Mouse (Mus musculus) brain, embryonic 14.5 days (tissue): Measurements from ENCODE around the gene Cnp. TPM values are rescaled to one million over a fixed set of nuclear protein-coding genes. Genes with fewer than 3 reads are reported as not detected.
"Not testable (repeated sequence)": the region's sequence is repeated elsewhere in the genome, so short reads cannot be mapped to it uniquely, and the experiment has no call there.

ENCODE experiments used
- DNase-seq: peaks from one replicate; pipeline ENCODE4 v3.0.0-alpha.2; 2011; ENCODE audit warnings: low read depth
- CTCF ChIP-seq: fragments of 200-500 bp; IDR thresholded peaks from 2 replicates; pipeline ENCODE4 v1.5.1; 2012; ENCODE audit warnings: inconsistent platforms, mild to moderate bottlenecking, moderate library complexity, borderline replicate concordance; ENCODE audit not compliant: insufficient read depth, insufficient read length; ENCODE audit errors: extremely low read depth
- POLR2A ChIP-seq: fragments of 200-500 bp; IDR thresholded peaks from 2 replicates; pipeline ENCODE4 v1.6.1; 2012; ENCODE audit warnings: mild to moderate bottlenecking, inconsistent platforms, borderline replicate concordance; ENCODE audit not compliant: poor library complexity, insufficient read depth, insufficient read length, severe bottlenecking; ENCODE audit errors: extremely low read depth
- polyA plus RNA-seq: library from polyadenylated mRNA; depleted of rRNA; stranded (reverse); fragments of >200 nt; gene quantifications from 2 replicates; pipeline ENCODE4 v1.2.3, GENCODE M21; 2012

Cnp gene
- polyA plus RNA-seq, 1 experiment, result 22.4 TPM

DNA sequence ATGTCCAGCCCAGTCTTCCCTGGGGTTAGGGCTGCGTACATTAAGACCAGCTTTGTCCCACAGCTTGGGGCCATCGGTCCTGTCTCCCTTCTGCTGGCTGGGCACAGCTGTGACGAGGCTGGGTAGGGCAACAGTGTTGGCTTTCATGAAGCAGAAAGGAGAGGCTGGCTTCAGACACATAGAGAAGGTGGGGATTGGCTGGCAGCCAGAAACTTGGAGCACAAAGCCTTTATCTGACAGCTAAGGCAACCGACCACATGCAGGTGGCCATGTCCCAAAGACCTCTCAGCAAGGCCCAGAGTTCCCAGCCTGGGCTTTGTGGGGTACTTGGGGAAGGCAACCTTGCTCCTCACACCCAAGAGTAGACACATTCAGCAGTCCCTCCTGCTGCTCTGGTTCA, 7.1 kb downstream of the Cnp start:
- no peak for TF ChIP-seq POLR2A
- TF ChIP-seq CTCF, result no peak
- DNase-seq, result peak; percentile 60

DNA sequence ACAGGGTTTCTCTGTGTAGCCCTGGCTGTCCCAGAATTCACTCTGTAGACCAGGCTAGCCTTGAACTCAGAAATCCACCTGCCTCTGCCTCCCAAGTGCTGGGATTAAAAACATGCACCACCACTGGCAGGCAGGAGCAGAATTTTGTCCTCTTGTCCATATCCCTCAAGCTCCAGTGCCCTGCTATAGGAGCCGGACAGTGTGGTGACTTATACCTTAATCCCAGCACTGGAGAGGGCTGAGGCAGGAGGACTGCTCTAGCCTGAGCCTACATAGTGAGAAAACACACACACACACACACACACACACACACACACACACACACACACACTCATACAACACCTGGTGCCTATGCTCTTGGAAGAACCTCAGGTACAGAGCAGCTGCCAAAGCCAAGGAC, 7.7 kb downstream of the Cnp start:
- not testable (repeated sequence) for DNase-seq

DNA sequence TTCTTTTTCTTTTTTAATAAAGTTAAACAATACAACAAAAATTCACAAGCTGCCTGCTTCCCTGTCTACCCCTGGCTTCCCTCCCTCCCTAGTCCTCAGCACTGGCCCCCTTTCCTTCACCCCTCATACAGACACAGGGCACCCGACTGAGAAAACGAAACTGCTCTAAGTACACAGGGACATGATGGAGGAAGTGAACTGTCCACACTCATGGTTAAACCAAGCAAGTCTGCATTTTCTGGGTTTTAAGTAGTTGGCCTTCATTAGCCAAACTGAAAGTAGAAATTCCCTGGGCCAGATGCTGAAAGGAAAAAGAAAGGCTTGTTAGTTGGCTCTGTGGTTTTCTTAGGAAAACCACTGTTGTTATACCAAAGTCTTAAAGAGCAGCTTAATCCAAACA, 8.1 kb downstream of the Cnp start:
- DNase-seq, result no peak
- no peak for TF ChIP-seq POLR2A
- TF ChIP-seq CTCF, result no peak

DNA sequence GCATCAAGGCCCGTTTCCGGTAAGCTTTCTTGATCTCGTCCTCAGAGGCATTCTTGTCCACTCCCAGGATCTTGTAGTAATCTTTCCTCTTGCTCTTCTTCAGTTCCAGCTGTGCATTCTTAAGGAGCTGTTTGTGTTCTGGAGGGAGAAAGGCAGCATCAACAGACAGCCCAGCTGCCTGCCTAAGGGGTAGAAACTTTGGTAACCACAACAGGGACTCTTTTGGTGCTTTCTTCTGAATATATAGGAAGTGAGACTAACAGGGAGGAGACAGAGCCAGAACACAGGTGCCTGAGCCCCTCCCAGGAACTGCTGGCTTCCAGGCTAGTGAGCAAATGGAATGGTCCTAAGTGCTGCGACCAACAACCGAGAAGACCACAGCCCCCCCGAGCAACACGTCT, 9.9 kb downstream of the Cnp start:
- no peak for DNase-seq
- no peak for TF ChIP-seq CTCF
- no peak for TF ChIP-seq POLR2A

DNA sequence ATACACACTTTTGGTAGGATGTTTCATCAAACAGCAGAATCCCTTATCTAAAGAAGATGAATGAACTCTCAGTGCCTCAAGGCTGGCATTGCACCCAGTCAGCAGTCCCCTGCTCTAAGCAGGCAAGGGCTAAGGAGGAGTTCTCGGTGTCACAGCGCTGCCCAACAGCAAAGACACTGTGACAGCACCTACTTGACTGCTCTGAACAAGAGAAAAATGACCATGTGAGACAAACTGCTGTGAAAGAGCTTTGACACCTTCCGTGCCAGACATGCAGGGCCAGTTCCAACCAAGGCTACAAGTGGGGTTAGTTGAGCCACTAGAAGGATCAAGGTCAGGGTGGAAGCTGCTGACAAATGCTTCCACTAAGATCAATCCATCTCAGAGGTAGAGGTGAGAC, 10.4 kb downstream of the Cnp start:
- no peak for DNase-seq
- TF ChIP-seq CTCF (no peak), POLR2A (no peak)

DNA sequence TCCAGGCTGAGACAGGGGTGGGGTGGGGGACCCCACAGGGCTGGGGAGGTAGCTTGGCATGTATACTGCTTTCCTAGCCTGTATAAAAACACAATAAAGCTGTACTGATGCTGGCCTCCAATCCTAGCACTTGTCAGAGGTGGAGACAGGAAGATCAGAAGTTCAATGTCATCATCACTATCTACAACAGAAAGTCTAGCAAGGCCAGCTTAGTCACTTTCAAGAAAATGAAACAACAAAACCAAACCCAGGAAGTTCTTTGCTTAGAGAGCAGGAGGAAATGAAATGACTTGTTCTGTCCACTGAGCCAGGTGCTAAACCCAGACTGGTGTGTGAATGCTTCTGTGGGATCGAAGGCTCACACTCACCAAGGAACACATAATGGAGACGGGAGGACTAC, 13.8 kb downstream of the Cnp start:
- no peak for DNase-seq
- TF ChIP-seq CTCF, result no peak

DNA sequence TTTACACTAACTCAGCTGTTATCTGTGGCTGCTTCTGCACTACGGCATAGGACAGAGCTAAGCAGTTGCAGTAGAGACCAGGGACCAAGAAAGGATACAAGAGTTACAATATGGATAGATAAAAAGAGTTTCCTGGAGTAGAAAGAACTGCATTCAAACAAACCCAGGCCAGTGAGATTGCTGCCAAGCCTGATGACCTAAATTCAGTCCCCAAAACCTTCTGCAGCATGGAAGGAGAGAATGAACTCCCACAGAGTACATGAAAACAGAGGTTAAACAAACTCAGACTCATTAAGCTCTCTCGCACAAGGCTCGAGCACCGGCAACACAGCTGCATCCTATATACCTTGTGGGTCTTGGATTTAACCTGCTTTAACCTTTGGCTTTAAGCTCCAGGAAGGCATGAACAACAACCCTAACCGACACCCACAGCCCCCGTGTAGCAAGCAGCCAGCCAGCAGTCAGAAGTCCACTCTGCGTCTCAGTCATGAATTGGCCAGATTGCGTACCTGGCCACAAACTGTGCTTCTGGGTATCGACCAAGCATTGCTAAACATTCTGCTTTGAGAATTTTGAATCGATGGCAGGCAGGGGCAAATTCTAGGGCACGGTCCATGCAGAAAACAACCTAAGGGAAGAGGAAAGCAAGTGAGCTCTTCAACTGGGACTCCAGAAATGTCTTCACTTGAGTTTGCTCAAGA, 17.8 kb downstream of the Cnp start:
- no peak for DNase-seq

DNA sequence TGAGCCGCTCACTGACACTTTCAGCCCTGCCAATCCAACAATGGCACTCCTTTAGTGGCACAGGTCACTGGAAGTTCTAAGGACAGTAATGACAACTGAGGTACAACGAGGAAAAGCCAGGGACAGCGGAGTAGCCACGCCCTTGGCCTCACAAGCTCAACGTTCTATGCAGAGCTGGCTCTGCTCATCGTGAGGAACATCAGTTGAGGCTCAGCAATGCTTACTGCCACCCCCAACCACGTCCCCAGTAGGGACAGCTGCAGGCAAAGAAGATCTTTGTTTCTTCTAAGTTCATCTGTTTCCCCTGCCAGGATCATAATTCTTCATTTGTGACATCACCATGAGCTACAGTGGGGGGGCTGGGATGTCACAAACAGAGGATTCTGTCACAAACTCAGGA, 19.9 kb downstream of the Cnp start:
- no peak for DNase-seq
- TF ChIP-seq CTCF (no peak), POLR2A (no peak)

More for the DNA sequence above, 17.8 kb downstream of the Cnp start:
- TF ChIP-seq CTCF (no peak), POLR2A (no peak)

DNA sequence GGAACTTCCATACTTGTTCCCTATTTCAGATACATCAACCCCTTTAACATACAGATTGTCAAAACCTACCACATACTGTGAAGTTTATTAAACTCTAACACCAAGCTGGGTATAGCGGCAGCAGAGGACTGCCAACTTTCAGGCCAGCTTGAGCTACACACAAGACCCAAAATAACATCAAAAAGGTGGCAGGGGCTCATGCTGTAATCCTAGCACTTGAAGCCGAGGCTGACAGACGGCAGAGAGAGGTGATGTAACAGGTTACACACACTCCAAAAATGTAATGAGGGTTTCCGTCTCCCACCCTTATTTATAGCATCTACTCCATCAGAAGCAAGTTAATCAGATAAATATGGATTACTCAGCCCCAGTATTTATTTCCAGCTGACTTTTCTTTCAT, 20.8 kb downstream of the Cnp start:
- DNase-seq, result no peak
- no peak for TF ChIP-seq CTCF
- no peak for TF ChIP-seq POLR2A

DNA sequence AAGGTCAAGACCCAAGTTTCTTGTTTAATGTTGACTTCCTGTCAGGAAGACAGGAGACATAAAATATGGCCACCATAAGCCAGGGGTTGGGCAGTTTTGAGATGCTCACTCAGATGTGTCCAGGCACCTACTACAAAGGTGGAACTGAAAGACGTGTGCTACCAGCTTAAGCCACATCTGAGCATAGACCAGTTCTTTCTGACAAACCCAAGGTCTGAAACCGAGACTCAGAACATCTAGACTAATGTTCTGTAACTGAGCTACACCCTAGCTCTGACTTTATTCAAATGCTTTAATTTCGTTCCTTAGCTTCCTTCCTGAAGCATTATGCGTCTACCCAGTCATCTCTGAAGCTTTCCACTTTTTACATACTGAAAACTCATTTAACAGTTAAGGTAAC, 23.4 kb downstream of the Cnp start:
- no peak for DNase-seq
- TF ChIP-seq POLR2A, result no peak
- no peak for TF ChIP-seq CTCF

DNA sequence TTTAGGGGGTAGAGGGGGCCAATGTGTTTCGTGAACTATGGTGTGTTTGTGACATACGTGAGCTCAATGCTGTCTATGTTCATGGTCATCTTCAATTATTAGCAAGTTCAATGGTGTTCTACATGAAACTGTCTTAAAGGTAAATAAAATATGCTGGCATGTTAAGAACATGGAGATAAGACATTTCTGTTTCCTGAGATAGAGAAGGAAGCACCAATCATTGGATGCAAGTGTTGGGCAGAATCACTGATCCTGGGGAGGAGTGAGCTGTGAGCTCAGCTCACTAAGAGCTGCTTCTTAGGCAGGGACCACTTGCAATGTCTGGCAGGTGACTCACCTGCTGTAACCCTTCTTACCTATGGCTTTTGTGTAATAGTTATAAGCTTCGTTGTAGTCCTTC, 26.7 kb downstream of the Cnp start:
- TF ChIP-seq CTCF (no peak), POLR2A (no peak)

DNA sequence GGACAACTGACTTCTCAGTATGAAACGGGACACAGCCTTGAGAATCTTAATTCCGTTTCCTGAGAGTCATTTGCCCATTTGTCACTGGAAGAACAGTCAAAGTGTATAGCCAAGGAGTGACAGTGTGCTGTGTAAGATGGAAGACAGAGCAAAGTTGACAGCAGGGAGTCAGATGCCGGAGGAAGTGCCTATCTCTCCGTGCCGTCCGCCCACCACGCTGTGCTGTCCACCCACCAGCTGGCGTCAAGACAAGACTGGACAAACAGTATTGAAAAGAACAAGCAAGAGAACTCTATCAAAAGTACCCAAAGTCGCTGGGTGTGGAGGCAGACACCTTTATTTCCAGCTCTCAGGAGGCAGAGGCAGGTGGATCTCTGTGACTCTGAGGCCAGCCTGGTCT, 28.5 kb downstream of the Cnp start:
- TF ChIP-seq CTCF, result no peak
- no peak for TF ChIP-seq POLR2A

More for the DNA sequence above, 26.7 kb downstream of the Cnp start:
- DNase-seq, result no peak

DNA sequence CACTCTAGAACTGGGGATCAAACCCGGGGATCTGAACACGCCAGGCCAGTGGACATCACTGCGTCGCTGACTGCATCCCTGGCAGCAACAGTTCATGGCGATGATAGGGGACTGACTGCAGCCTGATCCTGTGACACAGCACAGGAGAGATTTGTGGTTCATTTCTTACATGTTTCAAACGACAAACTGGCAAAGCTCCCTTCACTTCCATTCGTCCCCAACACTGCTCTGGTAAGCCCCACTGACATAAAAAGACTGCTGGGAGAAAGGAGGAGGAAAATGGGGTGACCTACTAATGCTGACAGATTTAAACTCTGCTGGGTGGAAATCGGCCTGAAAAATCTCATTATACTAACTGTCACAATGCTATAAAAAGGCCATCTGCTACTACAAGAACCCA, 29.1 kb downstream of the Cnp start:
- no peak for DNase-seq
- no peak for TF ChIP-seq POLR2A
- TF ChIP-seq CTCF, result no peak

More for the DNA sequence above, 28.5 kb downstream of the Cnp start:
- DNase-seq, result no peak
